Mouse (Mus musculus): ENCODE measurements around the gene Sertm1. TPM values are rescaled to one million over a fixed set of nuclear protein-coding genes. Genes with fewer than 3 reads are reported as not detected.

Sertm1 gene
- total RNA-seq (2017) = not detected in 2 replicates

- no peak for ATAC-seq (replicated peaks in 1 of 2; ENCODE audit: insufficient read depth in 1 of 2, low FRiP score in 2 of 2, low TSS enrichment in 1 of 2, low read depth in 1 of 2, poor library complexity in 2 of 2, severe bottlenecking in 2 of 2)
Measured at GRCm38 (mm10) chr3:54915643-54916071, at the start of gene Sertm1. Gene Sertm1 (minus strand): TSS chr3:54915887.

- no peak for ATAC-seq (replicated peaks in 1 of 2; ENCODE audit: insufficient read depth in 1 of 2, low FRiP score in 2 of 2, low TSS enrichment in 1 of 2, low read depth in 1 of 2, poor library complexity in 2 of 2, severe bottlenecking in 2 of 2)
Measured at GRCm38 (mm10) chr3:54964948-54965506, 49.3 kb upstream of the Sertm1 start.

GRCm38 (mm10) chr3:54943067-54943810 lies 27.6 kb upstream of the Sertm1 start:
- no peak for ATAC-seq (replicated peaks in 1 of 2; ENCODE audit: insufficient read depth in 1 of 2, low FRiP score in 2 of 2, low TSS enrichment in 1 of 2, low read depth in 1 of 2, poor library complexity in 2 of 2, severe bottlenecking in 2 of 2)

DNA sequence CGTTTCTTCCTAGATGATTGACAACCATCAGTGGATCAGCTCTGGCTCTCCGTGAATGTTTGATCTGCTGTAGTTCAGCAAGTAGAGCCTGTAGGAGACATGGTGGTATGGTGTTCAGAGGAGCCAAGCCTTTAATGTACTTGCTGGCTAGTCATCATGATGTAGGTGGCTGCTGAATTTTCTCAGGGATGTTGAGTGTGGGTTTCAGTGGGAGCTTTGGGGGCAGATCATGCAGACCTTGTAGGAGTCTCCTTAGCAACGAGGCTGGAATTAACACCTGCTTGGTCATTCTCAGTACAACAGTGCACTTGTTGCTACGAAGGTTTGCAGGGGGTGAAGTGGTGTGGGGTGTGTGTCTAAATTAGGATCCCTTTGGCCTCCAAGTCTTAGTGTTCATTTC lies 18.8 kb upstream of the Sertm1 start:
- no peak for ATAC-seq (replicated peaks in 1 of 2; ENCODE audit: insufficient read depth in 1 of 2, low FRiP score in 2 of 2, low TSS enrichment in 1 of 2, low read depth in 1 of 2, poor library complexity in 2 of 2, severe bottlenecking in 2 of 2)

DNA sequence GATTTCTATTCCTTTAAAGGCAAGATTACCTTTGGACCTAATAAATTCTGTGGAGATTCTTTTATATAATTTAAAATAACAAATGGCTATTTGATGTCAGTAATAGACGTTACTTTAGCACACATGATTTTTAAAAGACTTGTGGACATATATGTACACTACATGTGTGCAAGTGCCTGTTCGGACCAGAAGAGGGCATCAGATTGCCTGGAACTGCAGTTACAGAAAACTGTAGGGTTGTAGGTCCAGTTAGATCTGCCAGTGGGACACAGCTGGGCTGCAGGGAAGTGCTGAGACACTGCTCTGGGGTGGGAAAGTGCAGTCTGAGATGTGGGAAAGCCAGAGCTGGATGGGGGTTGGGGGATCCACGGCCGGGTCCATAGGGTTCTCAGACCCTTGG lies 16.9 kb upstream of the Sertm1 start:
- no peak for ATAC-seq (replicated peaks in 1 of 2; ENCODE audit: insufficient read depth in 1 of 2, low FRiP score in 2 of 2, low TSS enrichment in 1 of 2, low read depth in 1 of 2, poor library complexity in 2 of 2, severe bottlenecking in 2 of 2)

GRCm38 (mm10) chr3:54920425-54920824 lies 4.7 kb upstream of the Sertm1 start:
- no peak for ATAC-seq (replicated peaks in 1 of 2; ENCODE audit: insufficient read depth in 1 of 2, low FRiP score in 2 of 2, low TSS enrichment in 1 of 2, low read depth in 1 of 2, poor library complexity in 2 of 2, severe bottlenecking in 2 of 2)

DNA sequence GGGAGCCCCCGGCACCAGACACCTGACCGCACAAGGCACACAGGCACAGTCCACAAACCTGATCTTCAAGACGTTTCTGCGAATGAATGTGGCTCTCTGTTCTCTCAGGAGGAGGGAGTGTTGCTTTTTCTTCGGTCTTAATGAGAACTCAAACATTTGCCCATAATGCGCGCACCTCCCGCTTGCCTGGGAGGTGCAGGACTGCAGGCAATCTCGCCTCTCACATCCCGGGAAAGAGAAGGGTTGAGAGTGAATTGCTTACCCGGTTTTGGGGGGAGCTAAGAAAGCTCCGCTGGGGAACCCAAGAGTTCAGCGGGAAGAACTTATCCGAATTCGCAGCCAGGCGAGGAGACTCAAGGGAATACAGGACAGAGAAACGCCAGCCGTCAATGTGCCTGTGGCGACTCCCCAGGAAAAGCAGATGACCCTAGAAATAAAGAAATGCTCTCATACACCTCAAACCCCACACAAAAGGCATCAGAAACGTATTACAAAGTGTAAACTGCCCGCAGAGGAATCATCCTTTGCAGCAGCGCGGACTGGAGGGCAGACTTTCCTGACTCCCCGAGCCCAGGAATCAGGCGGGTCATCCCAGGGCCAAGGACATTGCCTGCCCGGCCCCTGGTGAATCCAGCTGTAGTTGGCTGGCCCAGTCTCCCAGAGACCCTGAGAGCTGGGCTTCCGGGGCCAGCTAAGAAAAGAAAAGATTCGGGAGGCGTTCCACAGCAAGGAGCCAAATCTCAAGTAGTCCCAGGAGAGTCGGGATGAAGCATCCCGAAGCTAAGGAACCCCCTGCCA lies 643 bp downstream of the Sertm1 start:
- no peak for ATAC-seq (replicated peaks in 1 of 2; ENCODE audit: insufficient read depth in 1 of 2, low FRiP score in 2 of 2, low TSS enrichment in 1 of 2, low read depth in 1 of 2, poor library complexity in 2 of 2, severe bottlenecking in 2 of 2)

DNA sequence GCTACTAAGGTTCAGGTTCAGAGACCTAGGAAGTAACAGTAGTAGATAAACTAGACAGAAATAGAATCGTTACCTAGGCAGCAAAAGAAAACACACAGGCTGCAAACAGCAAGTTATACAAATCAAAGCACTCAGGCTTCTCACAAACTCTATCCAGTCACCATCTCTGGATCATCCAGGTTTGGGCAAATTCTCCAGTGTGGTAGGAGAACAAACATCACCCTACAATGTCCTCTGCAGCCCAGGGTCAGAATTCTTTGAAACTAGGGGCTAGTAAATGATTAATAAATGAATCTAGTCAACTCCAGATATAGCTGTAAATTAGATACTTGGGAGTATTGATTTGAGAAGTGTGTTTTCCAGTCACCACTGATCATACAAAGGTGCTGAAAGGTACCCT lies 6.8 kb downstream of the Sertm1 start:
- no peak for ATAC-seq (replicated peaks in 1 of 2; ENCODE audit: insufficient read depth in 1 of 2, low FRiP score in 2 of 2, low TSS enrichment in 1 of 2, low read depth in 1 of 2, poor library complexity in 2 of 2, severe bottlenecking in 2 of 2)

DNA sequence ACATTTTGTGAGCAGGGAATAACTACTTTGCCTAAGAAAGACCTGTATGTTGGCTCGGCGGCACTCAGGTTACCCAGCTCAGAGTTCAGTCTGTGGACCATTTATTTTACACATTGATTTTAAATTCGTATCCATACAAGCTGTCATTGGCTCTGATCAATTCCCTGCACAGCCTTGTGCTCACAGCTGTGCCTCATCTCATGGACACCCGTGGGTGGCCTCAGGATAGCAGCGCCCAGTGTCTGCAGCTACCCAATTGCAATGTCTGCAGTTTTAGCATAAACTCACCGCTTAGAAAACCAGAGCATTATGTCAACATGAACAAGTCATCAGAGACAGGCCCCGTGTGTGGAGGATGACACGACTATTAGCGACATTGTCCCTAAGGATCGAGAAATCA lies 17.7 kb downstream of the Sertm1 start:
- no peak for ATAC-seq (replicated peaks in 1 of 2; ENCODE audit: insufficient read depth in 1 of 2, low FRiP score in 2 of 2, low TSS enrichment in 1 of 2, low read depth in 1 of 2, poor library complexity in 2 of 2, severe bottlenecking in 2 of 2)

GRCm38 (mm10) chr3:54894891-54895290 lies 20.8 kb downstream of the Sertm1 start:
- ATAC-seq (replicated peaks in 1 of 2; ENCODE audit: insufficient read depth in 1 of 2, low FRiP score in 2 of 2, low TSS enrichment in 1 of 2, low read depth in 1 of 2, poor library complexity in 2 of 2, severe bottlenecking in 2 of 2) = no peak

DNA sequence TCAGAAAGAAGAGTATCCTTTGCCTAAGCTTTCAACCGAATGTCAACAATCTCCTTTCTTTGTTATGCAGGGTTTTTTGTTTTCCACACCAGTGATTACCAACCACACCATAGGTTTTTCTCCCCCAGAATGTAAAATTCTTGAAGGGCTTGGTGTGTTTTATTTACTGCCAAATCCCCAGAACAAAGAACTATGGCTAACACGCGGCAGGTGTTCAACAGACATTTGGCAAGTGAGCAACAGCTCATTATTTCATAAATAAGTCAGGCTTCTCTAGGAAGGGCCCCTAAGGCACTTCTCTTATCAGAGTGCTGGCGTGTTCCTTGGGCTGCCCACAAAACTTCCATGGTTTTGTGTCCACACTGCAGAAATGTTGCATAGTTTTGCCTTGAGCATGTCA lies 23.5 kb downstream of the Sertm1 start:
- no peak for ATAC-seq (replicated peaks in 1 of 2; ENCODE audit: insufficient read depth in 1 of 2, low FRiP score in 2 of 2, low TSS enrichment in 1 of 2, low read depth in 1 of 2, poor library complexity in 2 of 2, severe bottlenecking in 2 of 2)

DNA sequence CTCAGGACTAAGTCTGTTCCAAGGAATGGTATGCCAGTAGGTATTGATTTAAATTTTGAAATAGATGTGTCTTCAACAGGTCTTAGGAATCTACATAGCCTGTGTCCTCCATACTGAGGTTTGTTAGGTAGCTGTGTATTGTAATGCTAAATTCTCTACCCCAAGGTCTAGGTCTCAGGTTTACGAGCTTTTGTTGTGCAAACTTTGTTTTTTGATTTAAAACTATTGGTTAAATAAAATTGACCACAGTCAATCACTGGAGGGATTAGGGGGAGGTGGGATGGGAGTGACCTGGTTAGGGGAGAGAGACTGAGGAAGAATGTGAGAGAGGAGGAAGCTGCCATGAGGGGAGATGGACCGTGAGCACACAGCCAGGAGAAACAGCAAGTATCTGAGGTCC lies 29.2 kb downstream of the Sertm1 start:
- no peak for ATAC-seq (replicated peaks in 1 of 2; ENCODE audit: insufficient read depth in 1 of 2, low FRiP score in 2 of 2, low TSS enrichment in 1 of 2, low read depth in 1 of 2, poor library complexity in 2 of 2, severe bottlenecking in 2 of 2)

Other genes starting within 250 kb of the Sertm1 start
- gene Supt20, start 223.1 kb downstream of the Sertm1 start, total RNA-seq (2017) = 112 and 116 TPM in 2 replicates
- gene Gm21958, start 201.5 kb downstream of the Sertm1 start, total RNA-seq (2017) = not detected in 2 replicates
- 148 and 163 TPM in 2 replicates for gene Exosc8, start 180.5 kb downstream of the Sertm1 start, total RNA-seq (2017)
- gene Alg5, start 180.3 kb downstream of the Sertm1 start, total RNA-seq (2017) = 21.0 and 36.6 TPM in 2 replicates
- gene Smad9, start 160.3 kb downstream of the Sertm1 start, total RNA-seq (2017) = not detected in 2 replicates
- 46.5 and 75.5 TPM in 2 replicates for gene Rfxap, start 108.1 kb downstream of the Sertm1 start, total RNA-seq (2017)
- gene Ccna1, start 139.6 kb upstream of the Sertm1 start, total RNA-seq (2017) = not detected in 2 replicates
- 40.2 and 48.3 TPM in 2 replicates for gene Spg20, start 196.2 kb upstream of the Sertm1 start, total RNA-seq (2017)
- 0.63 TPM in 1 of 2 replicates, not detected in the other for gene Ccdc169, start 221.5 kb upstream of the Sertm1 start, total RNA-seq (2017)

Measured in hematopoietic stem cell, adult 5-6 weeks (primary cell).